Mouse (Mus musculus): ENCODE data around the gene Ccdc189. TPM values are rescaled to one million over a fixed set of nuclear protein-coding genes. Genes with fewer than 3 reads are reported as not detected.

Ccdc189 gene
- polyA plus RNA-seq, 1 experiment from 2014 or later: 14.5 TPM

DNA sequence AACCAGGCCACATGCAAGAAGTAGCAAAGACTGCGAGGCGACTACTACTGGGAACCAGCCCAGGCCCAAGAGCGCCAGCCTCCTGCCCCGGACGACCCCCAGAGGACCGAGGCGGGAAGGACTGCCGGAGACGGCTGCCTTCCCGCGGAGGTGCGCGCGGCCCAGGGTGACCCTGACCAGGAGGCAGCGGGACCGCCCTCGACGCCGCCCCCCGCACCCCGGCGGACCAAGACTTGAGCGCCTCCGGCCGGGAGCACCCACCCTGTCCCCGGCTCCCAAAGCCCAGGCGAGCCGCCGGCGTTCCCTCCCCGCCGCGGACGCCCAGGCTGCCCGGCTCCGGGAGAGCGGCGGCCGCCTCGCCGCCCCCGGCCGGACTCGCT lies 26.1 kb upstream of the Ccdc189 start:
- ATAC-seq: peak; percentile 38
- no peaks in the 10 kb centered on the region for H3K27me3 ChIP-seq

GRCm38 (mm10) chr7:127614091-127614490 lies 25.7 kb upstream of the Ccdc189 start:
- peak overlapping the region; percentile 88 for H3K4me2 ChIP-seq (replicated peaks)
- H3K4me1 ChIP-seq (replicated peaks): peaks cover 36% of the 10 kb centered on the region
- H3K9ac ChIP-seq (replicated peaks): peak overlapping the region; percentile 97
- H3K27ac ChIP-seq: peak overlapping the region; percentile 92
- no peaks in the 10 kb centered on the region for H3K27me3 ChIP-seq
- ATAC-seq: no peak
- 21% methylated on average over 8 of the region's 8 CpGs for WGBS
- H3K9me3 ChIP-seq: no peaks in the 10 kb centered on the region
- peak overlapping the region; percentile 100 for H3K4me3 ChIP-seq (replicated peaks)
- H3K36me3 ChIP-seq: peaks cover 41% of the 10 kb centered on the region

More for the DNA sequence above, 26.1 kb upstream of the Ccdc189 start:
- H3K4me3 ChIP-seq (replicated peaks): peak overlapping the region; percentile 100
- peak overlapping the region; percentile 88 for H3K4me2 ChIP-seq (replicated peaks)
- peak overlapping the region; percentile 92 for H3K27ac ChIP-seq
- peaks cover 37% of the 10 kb centered on the region for H3K36me3 ChIP-seq
- peaks cover 36% of the 10 kb centered on the region for H3K4me1 ChIP-seq (replicated peaks)
- peak overlapping the region; percentile 97 for H3K9ac ChIP-seq (replicated peaks)
- WGBS: under 1% methylated on average over 44 of the region's 44 CpGs
- H3K9me3 ChIP-seq: no peaks in the 10 kb centered on the region

GRCm38 (mm10) chr7:127613501-127613900 lies 25.1 kb upstream of the Ccdc189 start:
- Histone ChIP-seq H3K9ac (replicated peaks) (peak overlapping the region; percentile 97), H3K4me1 (replicated peaks) (peaks cover 36% of the 10 kb centered on the region), H3K4me3 (replicated peaks) (peak overlapping the region; percentile 100), H3K36me3 (peaks cover 47% of the 10 kb centered on the region), H3K9me3 (no peaks in the 10 kb centered on the region), H3K4me2 (replicated peaks) (peak overlapping the region; percentile 88), H3K27ac (no peak overlapping the region), H3K27me3 (no peaks in the 10 kb centered on the region)
- no peak for ATAC-seq
- 85% methylated on average over 8 of the region's 8 CpGs for WGBS

DNA sequence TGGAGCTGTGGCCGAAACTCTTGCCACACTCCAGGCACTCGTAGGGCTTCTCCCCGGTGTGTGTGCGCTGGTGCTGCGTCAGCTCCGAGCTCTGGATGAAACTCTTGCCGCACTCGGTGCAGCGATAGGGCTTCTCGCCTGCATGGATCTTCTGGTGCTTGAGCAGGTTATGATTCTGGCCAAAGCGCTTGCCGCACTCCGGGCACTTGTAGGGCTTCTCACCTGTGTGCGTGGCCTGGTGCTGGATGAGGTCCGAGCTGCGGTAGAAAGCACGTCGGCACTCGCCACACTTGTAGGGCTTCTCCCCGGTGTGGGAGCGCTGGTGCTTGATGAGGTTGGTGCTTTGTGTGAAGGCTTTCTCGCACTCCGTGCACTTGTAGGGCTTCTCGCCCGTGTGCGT lies 23.2 kb upstream of the Ccdc189 start:
- no peak overlapping the region for H3K9ac ChIP-seq (replicated peaks)
- no peaks in the 10 kb centered on the region for H3K27me3 ChIP-seq
- H3K4me2 ChIP-seq (replicated peaks): no peak overlapping the region
- H3K27ac ChIP-seq: no peak overlapping the region
- H3K9me3 ChIP-seq: no peaks in the 10 kb centered on the region
- peaks cover 21% of the 10 kb centered on the region for H3K4me1 ChIP-seq (replicated peaks)
- ATAC-seq: no peak
- peaks cover 66% of the 10 kb centered on the region for H3K36me3 ChIP-seq
- H3K4me3 ChIP-seq (replicated peaks): no peak overlapping the region
- WGBS: 96% methylated on average over 26 of the region's 26 CpGs

DNA sequence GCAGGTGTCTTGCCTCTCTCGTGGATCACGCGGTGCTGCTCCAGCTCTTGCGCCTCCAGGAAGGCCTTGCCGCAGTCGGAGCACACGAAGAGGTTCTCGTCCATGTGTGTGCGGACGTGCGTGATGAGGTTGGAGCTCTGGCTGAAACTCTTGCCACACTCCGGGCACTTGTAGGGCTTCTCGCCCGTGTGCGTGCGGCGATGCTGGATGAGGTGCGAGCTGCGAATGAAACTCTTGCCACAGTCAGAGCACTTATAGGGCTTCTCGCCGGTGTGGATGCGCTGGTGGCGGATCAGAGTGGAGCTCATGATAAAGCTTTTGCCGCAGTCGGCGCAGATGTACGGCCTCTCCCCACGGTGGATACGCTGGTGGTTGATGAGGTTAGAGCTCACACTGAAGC lies 22.6 kb upstream of the Ccdc189 start:
- 97% methylated on average over 29 of the region's 29 CpGs for WGBS
- Histone ChIP-seq H3K27me3 (no peaks in the 10 kb centered on the region), H3K4me1 (replicated peaks) (peaks cover 16% of the 10 kb centered on the region), H3K36me3 (peaks cover 72% of the 10 kb centered on the region), H3K4me3 (replicated peaks) (no peak overlapping the region), H3K4me2 (replicated peaks) (no peak overlapping the region), H3K27ac (no peak overlapping the region), H3K9me3 (no peaks in the 10 kb centered on the region), H3K9ac (replicated peaks) (no peak overlapping the region)
- ATAC-seq: no peak

GRCm38 (mm10) chr7:127607150-127607549 lies 18.8 kb upstream of the Ccdc189 start:
- no peak for ATAC-seq
- Histone ChIP-seq H3K36me3 (peaks cover 94% of the 10 kb centered on the region), H3K9me3 (no peaks in the 10 kb centered on the region), H3K4me3 (replicated peaks) (no peak overlapping the region), H3K27me3 (no peaks in the 10 kb centered on the region), H3K4me2 (replicated peaks) (no peak overlapping the region), H3K9ac (replicated peaks) (no peak overlapping the region), H3K27ac (no peak overlapping the region), H3K4me1 (replicated peaks) (no peaks in the 10 kb centered on the region)
- WGBS: 83% methylated on average over 6 of the region's 6 CpGs

- Histone ChIP-seq H3K4me3 (replicated peaks) (no peak overlapping the region), H3K9me3 (no peaks in the 10 kb centered on the region), H3K4me2 (replicated peaks) (no peak overlapping the region), H3K4me1 (replicated peaks) (no peaks in the 10 kb centered on the region), H3K27me3 (no peaks in the 10 kb centered on the region), H3K27ac (no peak overlapping the region), H3K36me3 (peaks cover 93% of the 10 kb centered on the region), H3K9ac (replicated peaks) (no peak overlapping the region)
- ATAC-seq: no peak
- WGBS: 93% methylated on average over 10 of the region's 10 CpGs
Observed at GRCm38 (mm10) chr7:127604256-127604655, 15.9 kb upstream of the Ccdc189 start.

DNA sequence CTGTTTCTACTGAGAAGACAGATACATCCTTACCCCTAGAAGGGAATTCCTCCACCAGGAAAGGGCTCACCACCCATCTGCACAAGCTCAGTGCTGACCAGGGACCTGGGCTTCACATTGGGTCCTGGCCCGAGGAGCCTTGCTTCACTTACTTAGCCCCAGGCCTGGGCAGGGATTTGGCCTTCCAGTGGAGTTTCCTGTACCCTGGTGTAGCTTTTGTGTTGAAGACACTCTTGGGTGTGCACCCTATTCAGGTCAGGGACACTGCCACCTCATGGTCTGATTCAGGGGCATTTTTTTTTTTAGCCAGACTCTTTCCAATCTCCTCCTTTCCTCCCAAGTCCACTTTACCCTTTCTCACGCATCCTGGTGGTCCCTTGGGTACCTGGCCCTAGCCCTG lies 14.5 kb upstream of the Ccdc189 start:
- H3K9ac ChIP-seq (replicated peaks): no peak overlapping the region
- H3K4me3 ChIP-seq (replicated peaks): no peak overlapping the region
- no peaks in the 10 kb centered on the region for H3K27me3 ChIP-seq
- no peaks in the 10 kb centered on the region for H3K4me1 ChIP-seq (replicated peaks)
- H3K9me3 ChIP-seq: no peaks in the 10 kb centered on the region
- no peak for ATAC-seq
- no peak overlapping the region for H3K4me2 ChIP-seq (replicated peaks)
- WGBS: 87% methylated on average over 2 of the region's 2 CpGs
- H3K27ac ChIP-seq: no peak overlapping the region
- peaks cover 93% of the 10 kb centered on the region for H3K36me3 ChIP-seq

- 90% methylated on average over 4 of the region's 4 CpGs for WGBS
- no peak overlapping the region for H3K9ac ChIP-seq (replicated peaks)
- no peak for ATAC-seq
- no peak overlapping the region for H3K4me3 ChIP-seq (replicated peaks)
- no peak overlapping the region for H3K27ac ChIP-seq
- no peaks in the 10 kb centered on the region for H3K9me3 ChIP-seq
- no peaks in the 10 kb centered on the region for H3K4me1 ChIP-seq (replicated peaks)
- no peak overlapping the region for H3K4me2 ChIP-seq (replicated peaks)
- H3K27me3 ChIP-seq: no peaks in the 10 kb centered on the region
- peaks cover 93% of the 10 kb centered on the region for H3K36me3 ChIP-seq
Observed at GRCm38 (mm10) chr7:127601735-127602134, 13.3 kb upstream of the Ccdc189 start.

GRCm38 (mm10) chr7:127600612-127601011 lies 12.2 kb upstream of the Ccdc189 start:
- H3K4me2 ChIP-seq (replicated peaks): no peak overlapping the region
- no peaks in the 10 kb centered on the region for H3K27me3 ChIP-seq
- H3K9ac ChIP-seq (replicated peaks): no peak overlapping the region
- no peak for ATAC-seq
- H3K9me3 ChIP-seq: no peaks in the 10 kb centered on the region
- H3K36me3 ChIP-seq: peaks cover 93% of the 10 kb centered on the region
- H3K27ac ChIP-seq: no peak overlapping the region
- no peaks in the 10 kb centered on the region for H3K4me1 ChIP-seq (replicated peaks)
- H3K4me3 ChIP-seq (replicated peaks): no peak overlapping the region
- WGBS: 96% methylated on average over 7 of the region's 7 CpGs

DNA sequence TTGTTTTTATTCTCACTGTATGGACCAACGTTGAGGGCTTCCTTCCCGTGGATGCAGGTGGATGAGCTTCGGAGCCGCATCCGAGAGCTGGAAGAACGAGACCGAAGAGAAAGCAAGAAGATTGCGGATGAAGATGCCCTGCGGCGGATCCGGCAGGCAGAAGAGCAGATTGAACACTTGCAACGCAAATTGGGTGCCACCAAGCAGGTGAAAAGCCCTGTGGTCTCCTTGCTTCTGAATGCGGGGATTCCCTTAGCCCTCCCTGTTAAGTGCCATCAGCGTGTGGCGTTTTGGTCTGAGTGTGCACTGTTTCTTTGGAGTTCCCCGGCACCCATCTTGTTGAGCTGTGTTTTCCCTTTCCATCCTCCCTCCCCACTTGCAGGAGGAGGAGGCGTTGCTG lies 8.4 kb upstream of the Ccdc189 start:
- H3K4me1 ChIP-seq (replicated peaks): no peaks in the 10 kb centered on the region
- WGBS: 94% methylated on average over 17 of the region's 17 CpGs
- H3K36me3 ChIP-seq: peaks cover 99% of the 10 kb centered on the region
- H3K27me3 ChIP-seq: no peaks in the 10 kb centered on the region
- ATAC-seq: no peak
- H3K4me3 ChIP-seq (replicated peaks): no peak overlapping the region
- H3K9me3 ChIP-seq: no peaks in the 10 kb centered on the region
- no peak overlapping the region for H3K27ac ChIP-seq
- no peak overlapping the region for H3K9ac ChIP-seq (replicated peaks)
- no peak overlapping the region for H3K4me2 ChIP-seq (replicated peaks)

GRCm38 (mm10) chr7:127592575-127592974 lies 4.2 kb upstream of the Ccdc189 start:
- no peaks in the 10 kb centered on the region for H3K27me3 ChIP-seq
- WGBS: 89% methylated on average over 14 of the region's 14 CpGs

GRCm38 (mm10) chr7:127591108-127591507 lies 2.7 kb upstream of the Ccdc189 start:
- no peak overlapping the region for H3K4me3 ChIP-seq (replicated peaks)

More at GRCm38 (mm10) chr7:127592575-127592974, 4.2 kb upstream of the Ccdc189 start:
- no peak overlapping the region for H3K27ac ChIP-seq
- ATAC-seq: no peak
- H3K9ac ChIP-seq (replicated peaks): no peak overlapping the region
- H3K4me1 ChIP-seq (replicated peaks): peaks cover 13% of the 10 kb centered on the region
- peaks cover 80% of the 10 kb centered on the region for H3K36me3 ChIP-seq
- no peak overlapping the region for H3K4me2 ChIP-seq (replicated peaks)
- H3K4me3 ChIP-seq (replicated peaks): no peak overlapping the region
- H3K9me3 ChIP-seq: no peaks in the 10 kb centered on the region

More at GRCm38 (mm10) chr7:127591108-127591507, 2.7 kb upstream of the Ccdc189 start:
- Histone ChIP-seq H3K27ac (no peak overlapping the region), H3K9me3 (no peaks in the 10 kb centered on the region), H3K4me1 (replicated peaks) (peaks cover 20% of the 10 kb centered on the region), H3K4me2 (replicated peaks) (no peak overlapping the region), H3K9ac (replicated peaks) (no peak overlapping the region), H3K27me3 (no peaks in the 10 kb centered on the region), H3K36me3 (peaks cover 65% of the 10 kb centered on the region)
- WGBS: 94% methylated on average over 10 of the region's 10 CpGs
- no peak for ATAC-seq
